Mouse (Mus musculus): ENCODE data around the gene Gna15.

The Gna15 gene

DNA sequence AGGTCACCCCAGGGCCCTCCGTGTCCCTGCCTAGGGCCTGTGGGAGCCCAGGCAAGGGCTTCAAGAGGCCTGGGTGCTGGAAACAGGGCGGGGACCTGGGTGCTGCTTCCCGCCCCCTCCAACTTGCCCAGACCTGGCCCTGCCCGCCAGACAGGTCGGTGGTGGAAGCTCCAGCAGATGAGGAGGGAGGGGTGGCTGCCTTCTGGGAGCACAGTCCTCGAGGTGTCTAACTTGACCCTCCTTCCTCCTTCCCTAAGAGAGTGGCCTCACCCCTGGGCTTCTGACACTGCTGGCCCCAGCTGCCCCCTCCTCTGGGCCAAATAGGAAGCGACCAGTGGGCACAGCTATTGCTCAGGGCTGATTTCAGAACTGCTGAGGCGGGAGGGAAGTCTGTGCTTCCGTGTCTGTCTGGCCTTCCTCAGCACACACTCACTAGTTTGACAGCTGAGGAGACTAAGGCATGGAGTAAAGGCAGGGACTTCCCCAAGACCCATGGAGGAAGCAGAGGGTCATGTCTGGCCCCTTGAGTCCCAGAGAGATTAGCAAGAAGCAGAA, at the start of gene Gna15:
TSS of gene Gna15 (minus strand) at position 175 of the 555 bp plus-strand sequence.
- no peak for DNase-seq

DNA sequence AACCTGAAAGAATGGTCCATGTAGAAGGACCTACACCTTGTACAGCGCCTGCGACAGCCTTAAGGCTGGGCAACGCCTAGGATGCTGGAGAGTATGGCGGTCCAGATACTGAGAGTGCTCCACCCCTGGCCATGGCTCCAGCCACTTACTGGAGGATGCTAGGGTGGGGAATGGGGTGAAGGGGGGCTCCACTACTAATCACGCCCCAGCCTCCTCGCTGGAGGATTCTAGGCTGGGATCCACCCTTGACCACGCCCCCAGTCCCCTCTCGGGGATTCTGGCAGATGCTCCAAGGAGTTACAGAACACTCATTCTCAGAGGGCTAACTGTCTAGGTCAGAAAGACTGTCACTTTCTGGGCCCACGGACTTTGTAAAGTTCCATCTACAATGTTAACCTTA, 49.0 kb upstream of the Gna15 start:
- no peak for DNase-seq

DNA sequence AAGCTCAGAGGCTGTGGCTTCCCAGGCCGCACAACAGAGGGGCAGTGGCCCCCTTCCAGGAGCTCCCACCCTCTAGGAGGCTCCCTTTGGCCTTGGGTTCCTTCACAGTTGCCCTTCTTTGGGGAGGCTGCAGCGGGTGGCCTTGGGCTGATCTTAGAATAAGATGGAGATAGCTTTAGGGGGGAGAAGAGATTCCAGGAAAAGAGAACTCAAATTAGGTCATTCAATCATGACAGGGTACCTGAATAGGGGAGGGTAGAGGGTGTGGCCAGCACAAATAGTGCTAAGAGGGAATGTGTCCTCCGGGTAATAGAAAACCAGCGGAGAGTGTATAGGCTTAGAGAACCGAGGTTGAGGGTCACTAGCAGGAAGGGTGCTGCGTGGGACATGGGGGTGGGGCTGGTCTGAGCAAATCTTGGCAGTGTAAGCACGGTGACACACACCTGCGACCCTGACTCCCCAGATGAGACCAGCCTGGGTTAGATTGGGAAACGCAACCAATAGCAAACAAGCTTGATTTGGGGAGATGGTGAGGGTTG, 48.2 kb upstream of the Gna15 start:
- no peak for DNase-seq

DNA sequence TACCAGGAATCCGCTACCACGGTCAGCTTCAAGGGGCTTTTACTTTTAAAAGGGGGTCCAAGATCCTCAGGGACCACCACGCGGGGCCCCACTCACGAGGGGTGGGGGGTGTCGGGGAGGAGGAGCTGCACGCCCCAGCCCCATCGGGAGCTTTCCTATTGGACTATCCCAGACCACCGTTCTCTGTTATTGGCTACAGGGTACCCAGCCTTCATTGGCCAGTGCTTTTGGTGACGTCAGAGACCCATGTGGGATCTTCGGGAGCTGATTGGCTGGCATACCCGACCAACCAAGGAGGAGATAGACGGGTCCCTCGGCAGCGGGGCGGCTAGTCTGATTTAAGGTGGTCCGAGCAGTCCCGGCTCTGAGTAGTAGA, 47.5 kb upstream of the Gna15 start:
- peak; percentile 97 for DNase-seq

DNA sequence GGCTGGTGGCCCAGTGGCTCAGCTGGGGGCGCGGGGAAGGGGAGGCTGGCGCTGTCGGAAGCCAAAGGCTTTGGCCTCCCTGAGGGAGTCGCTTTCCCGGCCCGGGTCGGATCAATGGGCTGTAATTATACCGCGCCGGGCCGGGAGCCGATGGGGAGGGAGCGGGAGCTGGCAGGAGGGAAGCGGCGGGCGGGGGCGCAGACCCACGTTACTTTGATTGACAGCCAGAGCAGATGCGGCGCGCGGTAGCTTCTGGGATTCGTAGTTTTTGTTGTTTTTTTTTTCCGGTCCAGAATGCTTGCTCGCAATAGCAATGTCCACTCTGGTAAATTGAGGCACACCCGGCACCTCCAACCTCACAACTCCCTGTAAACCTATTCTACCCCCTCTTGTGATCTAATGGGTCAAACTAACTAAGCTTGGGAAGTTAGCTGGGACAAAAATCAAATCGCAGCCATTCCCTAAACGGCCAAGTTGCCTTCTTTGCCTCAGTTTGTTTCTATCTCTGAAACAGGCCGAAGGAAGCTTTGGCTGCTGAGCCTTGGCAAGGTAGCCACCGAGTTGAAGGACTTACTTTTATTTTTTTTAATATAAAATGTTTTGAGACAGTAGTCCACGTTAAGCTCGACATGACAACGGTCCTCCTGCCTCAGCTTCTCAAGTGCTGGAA, 46.9 kb upstream of the Gna15 start:
- DNase-seq = peak; percentile 94

DNA sequence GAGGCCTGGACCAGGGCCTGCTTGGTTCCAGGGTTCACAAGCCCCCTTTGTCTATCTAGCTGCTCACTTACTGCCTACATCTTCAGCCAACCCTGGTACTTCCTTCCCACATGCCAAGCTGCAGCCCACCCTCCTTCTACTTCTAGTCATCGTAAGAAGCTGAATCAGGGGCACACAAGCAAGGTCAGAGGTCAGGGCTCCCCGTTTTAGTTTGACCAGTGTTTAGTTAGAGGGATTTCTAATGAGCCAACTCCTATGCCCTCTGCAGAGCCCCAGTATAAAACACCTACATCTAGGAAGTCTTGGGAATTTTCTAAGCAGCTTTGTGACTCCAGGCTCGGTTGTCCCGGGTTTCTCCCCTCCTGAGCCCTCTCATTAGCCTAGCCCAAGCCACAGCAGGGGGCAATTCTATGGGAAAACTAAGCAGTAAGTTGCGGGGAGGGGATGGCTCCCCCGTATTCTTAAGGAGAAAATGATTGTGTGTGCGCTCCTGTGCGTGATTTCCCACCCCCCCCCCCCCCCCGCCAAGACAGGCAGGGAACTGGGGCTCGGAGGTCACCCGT, 46.3 kb upstream of the Gna15 start:
- DNase-seq = no peak

DNA sequence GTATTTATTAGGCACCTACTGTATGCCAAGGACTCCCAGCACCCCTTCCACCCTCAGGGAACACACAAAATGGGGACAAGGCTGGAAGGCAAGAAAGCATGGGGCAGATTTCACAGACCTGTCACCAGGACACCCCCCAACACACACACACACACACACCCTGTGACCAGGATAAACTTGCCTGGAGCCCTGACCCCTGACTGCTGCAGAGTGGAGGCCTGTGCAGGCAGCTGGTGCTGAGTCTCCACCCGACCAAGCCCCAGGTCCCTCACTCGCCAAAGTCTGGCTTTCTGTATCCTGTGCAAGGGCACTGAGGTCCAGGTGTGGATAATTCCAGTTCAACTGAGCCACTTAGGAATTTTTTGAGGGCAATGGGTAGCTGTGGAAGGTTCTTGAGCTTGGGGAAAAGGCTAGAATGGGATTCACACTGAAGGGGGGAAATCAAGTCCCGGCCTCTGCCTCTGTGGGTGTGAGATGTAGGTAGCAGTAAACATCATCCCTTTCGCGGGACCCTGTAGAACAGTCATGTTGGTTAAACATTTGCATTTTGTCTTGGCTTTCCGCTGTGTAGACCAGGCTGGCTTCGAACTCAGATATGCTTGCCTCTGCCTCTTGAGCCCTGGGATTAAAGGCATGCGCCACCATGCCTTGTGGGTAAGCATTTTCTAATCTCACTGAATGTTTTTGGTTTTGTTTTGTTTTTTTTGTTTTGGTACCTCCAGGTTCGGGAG, 45.6 kb upstream of the Gna15 start:
- DNase-seq = no peak

DNA sequence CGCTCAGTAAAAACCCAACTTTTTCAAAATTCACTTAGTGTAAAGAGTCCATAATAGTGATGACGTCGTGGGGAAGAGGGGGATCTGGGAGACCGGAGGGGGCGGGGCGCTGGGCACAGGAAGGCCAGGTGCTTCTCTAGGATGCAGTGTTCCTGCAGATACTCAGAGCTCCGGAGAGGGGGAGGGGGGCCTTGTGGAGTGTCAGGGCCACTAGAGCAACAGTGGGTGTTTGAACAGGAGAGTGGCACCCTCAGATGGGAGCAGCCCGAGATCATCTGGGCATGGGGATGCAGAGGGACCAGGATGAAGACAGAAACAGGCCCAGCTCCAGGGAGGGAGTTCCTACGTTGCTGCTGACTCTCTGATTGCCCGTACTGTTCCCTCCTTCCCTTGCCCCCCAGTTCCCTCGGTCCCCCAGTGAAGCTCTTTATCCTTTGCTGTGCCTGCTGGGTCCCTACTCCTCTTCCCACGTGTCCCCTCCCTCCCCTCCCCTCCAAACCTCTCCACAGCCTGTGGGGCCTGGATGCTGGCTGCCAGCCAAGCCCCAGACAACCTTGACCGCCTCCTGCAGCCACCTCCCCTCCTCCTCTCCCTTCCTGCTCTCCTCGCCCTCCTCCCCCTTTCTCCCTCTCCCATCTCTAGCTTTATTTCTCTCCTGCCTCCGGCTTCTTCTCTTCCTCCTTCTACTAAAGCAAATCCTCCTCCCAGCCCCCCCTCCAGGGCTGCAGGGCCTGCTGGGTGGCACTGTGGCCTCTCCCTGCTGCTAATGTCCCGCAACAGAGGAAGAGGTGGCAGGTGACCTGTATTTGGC, 44.6 kb upstream of the Gna15 start:
- no peak for DNase-seq

DNA sequence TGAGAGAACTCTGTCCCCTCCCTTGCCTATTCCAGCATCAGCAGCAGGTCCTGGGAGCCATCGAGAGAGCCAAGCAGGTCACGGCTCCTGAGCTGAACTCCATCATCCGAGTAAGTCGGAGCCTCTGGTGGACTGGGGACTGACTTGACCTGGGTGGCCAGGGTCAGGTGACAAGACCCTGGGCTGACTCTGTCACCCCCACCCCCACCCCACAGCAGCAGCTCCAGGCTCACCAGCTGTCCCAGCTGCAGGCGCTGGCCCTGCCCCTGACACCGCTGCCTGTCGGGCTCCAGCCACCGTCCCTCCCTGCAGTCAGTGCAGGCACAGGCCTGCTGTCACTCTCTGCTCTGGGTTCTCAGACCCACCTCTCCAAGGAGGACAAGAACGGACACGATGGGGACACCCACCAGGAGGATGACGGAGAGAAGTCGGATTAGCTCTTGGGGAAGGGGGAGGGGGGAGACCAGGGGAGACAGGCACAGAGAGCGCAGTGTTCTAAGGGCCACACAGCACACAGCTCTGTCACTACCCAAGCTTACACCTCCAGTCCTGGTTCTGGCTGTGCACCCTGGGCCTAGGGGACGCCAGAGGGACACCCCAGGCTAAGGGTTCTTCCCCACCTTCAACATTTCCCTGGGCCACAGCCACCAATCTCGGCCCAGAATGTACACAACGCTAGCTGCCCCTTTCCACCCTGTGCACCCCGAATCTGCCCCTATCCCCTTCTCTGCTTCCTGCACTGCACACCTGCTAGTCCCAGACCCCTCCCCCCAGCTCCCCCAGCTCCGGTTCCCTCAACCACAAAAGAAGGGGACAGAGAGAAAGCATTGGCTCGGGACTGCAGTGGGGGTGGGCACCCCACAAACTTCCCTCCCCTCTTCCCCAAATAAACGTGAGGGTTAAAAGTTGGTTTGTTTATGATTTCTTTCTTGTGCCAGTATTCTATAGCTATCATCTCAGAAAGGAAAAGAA, 41.5 kb upstream of the Gna15 start:
- DNase-seq = no peak

DNA sequence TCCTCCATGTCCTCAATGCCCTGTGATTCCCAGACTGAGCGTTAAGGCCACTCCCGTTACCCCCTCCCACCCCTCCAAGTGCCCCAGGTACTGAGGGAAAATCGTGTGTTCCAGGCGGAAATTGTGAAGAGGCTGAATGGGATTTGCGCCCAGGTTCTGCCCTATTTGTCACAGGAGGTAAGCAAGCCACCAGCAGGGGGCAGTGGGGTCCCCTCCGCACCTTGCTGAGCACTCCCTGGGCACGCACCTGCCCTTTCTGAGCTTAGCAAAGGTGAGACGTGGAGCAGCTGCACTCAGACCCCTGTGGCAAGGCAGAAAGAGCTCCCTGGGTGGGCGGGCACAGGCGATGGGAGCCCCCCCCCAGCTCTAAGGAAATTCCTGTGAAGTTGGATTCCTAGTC, 40.7 kb upstream of the Gna15 start:
- peak; percentile 70 for DNase-seq

DNA sequence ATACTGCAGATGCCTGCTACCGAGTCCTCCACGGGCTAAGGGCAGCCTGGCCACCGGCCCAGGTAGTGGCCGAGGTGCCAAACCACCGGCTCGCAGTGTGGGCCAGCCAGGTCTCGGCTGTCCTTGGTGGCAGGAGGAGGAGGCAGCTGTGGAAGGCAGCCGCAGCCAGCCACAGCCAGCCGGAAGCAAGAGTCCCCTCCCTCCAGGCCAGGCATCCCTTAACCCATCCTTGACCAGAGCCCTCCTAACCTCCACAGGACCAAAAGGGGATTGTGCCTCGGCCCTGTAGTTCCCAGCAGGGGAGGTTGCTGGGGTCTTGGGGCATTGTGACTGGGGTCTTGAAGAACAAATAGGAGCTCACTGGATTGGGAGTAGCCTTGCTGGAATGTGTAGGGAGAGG, 40.2 kb upstream of the Gna15 start:
- no peak for DNase-seq

DNA sequence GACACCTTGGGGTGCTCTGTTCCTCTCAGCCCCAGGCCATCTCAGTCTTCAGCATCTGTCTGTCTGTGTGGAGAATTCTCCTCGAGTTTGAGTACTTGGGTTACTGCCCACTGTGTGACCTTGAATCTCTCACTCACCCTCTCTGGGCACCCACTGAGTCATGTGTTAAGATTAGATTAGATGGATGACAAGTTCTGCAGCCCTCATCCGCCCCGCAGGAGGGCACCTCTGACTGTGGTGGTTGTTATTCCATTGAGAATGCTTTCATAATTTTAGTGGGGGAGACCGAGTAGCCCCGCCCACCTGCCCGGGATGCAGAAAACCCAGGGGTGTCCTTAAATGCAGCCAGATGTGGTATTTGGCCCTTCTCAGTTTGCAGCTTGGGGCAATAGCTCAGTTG, 39.5 kb upstream of the Gna15 start:
- DNase-seq = no peak

DNA sequence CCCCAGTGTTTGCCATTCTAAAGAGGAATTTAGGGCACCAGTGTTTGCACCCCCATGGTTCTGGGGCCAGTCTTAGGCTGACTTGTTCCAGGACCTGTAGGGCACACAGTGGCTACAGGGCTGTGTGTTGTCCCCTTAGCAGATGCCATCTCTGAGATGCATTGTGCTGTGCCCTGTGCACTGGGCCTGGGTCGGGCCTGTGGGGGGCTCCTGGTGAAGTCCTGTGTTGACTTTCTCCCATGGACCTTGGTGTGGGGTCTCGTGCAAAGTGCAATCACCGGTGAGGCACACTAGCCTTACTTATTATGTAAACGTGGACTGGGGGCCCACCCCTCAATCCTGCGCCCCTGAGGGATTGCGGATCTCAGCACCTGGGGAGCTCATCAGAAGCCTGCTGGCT, 38.4 kb upstream of the Gna15 start:
- DNase-seq = no peak

DNA sequence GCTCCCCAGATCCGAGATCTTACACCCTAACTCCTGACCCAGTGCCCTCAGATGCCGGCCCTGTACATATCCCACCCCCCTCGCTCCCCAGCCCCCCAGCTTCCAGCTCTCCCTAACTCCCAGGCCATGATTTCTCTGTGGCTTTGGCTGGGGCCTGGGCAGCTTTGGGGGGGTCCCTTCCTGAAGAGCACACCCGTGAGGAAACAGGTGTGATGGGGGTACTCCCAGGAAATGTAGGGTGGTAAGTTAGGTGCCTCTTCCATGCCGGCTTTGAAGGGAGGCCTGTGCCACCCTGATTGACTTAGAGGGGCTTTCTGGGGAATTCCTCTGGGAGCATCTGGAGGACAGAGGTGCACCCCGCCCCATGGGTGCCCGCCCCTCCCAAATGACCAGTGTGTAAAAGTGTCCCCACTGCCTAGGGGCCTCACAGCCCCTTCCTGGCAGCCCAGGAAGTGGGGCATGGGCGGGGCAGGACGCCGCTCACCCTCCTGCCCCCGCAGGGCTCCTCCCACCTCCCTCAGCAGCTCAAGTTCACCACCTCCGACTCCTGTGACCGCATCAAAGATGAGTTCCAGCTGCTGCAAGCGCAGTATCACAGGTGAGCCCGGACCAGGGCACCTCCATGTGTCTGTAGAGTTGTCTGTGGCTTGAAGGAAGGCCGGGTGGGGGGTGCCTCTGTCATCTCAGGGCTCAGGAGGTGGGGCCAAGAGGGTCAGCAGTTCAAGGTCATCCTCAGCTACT, 36.9 kb upstream of the Gna15 start:
- no peak for DNase-seq

DNA sequence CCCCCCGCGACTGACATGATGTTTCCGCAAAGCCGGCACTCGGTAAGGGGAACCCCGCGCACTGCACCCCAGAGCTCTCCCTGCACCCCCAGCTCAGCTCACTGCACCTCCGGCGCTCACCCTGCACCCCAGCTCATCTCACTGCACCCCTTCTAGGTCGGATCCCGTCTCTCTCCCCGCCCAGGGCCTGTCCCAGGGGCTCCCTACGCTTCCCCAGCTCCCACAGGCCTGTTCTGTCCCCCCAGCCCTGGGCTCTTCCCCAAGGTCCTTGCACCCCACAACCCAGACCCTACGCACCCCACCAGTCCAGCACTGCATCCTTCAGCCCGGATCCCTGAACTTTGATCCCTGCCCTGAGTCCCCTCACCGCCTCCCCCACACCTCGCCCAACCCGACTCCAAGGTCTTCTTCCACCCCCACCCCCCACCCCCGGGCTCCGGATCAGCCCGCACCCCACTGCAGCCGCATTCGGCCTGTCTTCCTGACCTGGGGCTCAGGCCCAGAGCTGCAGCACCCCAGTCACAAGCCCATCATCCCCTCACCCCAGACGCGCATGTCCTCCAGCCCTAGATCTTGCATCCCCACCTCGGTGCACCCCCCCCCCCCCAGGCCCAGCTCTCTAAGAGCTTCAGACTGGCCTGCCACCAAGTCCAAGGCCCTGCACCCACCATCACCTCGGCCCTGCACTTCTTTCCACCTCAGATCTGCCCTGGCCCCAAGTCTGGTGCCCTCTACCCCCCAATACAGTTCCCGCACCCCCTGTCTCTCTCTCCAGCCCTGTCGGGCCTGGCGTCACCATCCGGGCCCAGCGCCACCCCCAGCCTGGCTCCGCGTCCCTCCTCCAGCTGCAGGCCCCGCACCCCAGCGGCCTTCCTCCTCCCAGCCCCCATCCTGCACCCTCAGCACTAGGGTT, 35.9 kb upstream of the Gna15 start:
- DNase-seq = peak; percentile 68

DNA sequence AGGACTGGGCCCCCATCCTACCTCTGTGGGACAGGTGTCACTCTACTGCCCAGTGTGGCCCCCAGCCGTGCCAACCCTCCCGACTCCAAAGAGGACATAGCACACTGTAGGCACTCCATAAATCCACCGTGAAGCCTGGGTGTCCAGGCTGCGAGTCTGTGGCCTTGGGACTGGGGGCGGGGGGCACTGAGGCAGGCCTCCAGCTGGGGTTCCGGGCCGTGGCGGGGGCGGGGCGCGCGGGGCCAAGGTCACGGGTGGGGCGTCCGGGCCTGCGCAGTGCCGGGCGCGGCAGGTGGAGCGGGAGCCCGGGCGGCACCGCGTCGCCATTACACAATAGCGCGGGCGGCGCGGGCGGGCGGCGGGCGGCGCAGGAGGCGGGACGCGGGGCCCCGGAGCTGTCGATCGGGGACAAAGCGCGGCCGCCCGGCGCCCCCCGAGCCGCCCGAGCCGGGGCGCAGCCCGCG, 35.2 kb upstream of the Gna15 start, which contains the start of gene Aes:
TSS of gene Aes (plus strand) at position 326 of the 464 bp plus-strand sequence.
- peak; percentile 69 for DNase-seq

DNA sequence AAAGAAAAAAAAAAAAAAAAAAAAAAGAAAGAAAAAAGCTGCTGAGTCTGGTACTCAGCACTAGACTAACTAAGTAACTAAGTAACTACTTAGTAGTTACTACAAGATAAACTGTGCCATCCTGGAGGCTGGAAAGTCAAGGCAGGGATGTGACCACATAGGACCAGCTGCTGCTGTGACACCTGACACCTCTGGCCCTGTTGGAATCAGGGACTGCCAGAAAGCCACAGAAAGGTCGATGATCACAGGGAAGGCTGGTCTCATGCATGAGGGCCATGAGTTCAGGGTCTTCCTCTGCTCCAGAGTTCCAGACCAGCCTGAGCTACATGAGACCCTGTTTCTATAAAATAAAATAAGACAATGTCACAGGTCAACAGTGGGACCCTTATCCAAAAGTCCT, 33.5 kb upstream of the Gna15 start:
- DNase-seq = no peak

DNA sequence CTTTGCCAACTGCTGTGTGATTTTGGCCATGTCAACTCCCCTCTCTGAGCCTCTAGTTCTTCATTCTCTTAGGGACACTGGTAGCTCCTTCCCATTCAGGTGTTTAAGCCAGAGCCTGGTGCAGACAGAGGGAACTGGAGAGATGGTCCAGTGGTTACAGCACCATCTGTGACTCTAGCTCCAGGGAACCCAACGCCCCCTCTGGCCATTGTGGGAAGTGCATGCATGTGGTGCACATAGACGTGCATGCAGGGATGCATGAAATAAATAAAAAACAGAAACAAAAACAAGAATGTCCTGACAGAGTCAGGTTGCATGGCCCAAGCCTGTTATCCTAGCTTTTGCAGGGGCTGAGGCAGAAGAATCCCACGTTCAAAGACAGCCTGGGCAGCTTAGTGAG, 32.3 kb upstream of the Gna15 start:
- no peak for DNase-seq
